Comparison of ENCODE assay signal across 12 mouse cellular contexts in genomic region chr1:139314297-139314874, GRCm38 (mm10).
DNase-seq lines count a peak whose midpoint lies in the region; ATAC-seq lines count a peak whose summit lies in the region.
"Had no signal": no experiment of that assay in that cellular context is flagged by ENCODE, and none has a peak within 500 bp of the region (broad histone marks: within the 10 kb centered on the region; RNA-seq: fewer than 3 reads in every experiment).

No protein-coding gene starts in this region.

- H3K9ac ChIP-seq in kidney, embryonic 16.5 days (replicated peaks; ENCODE audit: low read length) = no peak overlapping the region
- no peak overlapping the region for H3K9ac ChIP-seq in midbrain, embryonic 15.5 days

- H3K4me2 ChIP-seq in kidney, embryonic 16.5 days (replicated peaks; ENCODE audit: low read depth, low read length) = no peak overlapping the region
- no peak overlapping the region for H3K4me2 ChIP-seq in midbrain, embryonic 15.5 days

- no peak overlapping the region for H3K4me3 ChIP-seq in kidney, embryonic 16.5 days (ENCODE audit: low read length)
- no peak overlapping the region for H3K4me3 ChIP-seq in midbrain, embryonic 15.5 days

- 86% methylated on average over 4 of the region's 4 CpGs for WGBS in kidney, embryonic 16.5 days
- WGBS in midbrain, embryonic 15.5 days = 80% methylated on average over 4 of the region's 4 CpGs

- no peak overlapping the region for H3K27ac ChIP-seq in kidney, embryonic 16.5 days (ENCODE audit: low read length)
- no peak overlapping the region for H3K27ac ChIP-seq in midbrain, embryonic 15.5 days

- 0 out of 2 replicates have a peak, but pooled peaks cover 3% of the 10 kb centered on the region for H3K9me3 ChIP-seq in kidney, embryonic 16.5 days (ENCODE audit: low read length)
- no peaks in the 10 kb centered on the region for H3K9me3 ChIP-seq in midbrain, embryonic 15.5 days

- peak; percentile 6 to 16 for DNase-seq in cerebellum, postnatal 14 days
- DNase-seq in cerebellum, postnatal 25 days = no peak
- DNase-seq in kidney, adult 8-10 months = peak; percentile 4 to 13
- DNase-seq in brain, adult 2 months (ENCODE audit: low read depth, low spot score) = peak; percentile 19
- DNase-seq in thymus, postnatal 25 days = no peak
- DNase-seq: adrenal gland, adult 8-10 months; cerebellum, postnatal 36 days; gastrocnemius, postnatal 10 days; lung, postnatal 4 days had no signal

- H3K4me1 ChIP-seq in kidney, embryonic 16.5 days (ENCODE audit: insufficient read depth, low read length) = no peaks in the 10 kb centered on the region
- no peaks in the 10 kb centered on the region for H3K4me1 ChIP-seq in midbrain, embryonic 15.5 days

- ATAC-seq in kidney, embryonic 16.5 days (ENCODE audit: low FRiP score, low TSS enrichment) = no peak
- ATAC-seq in midbrain, embryonic 15.5 days (replicated peaks) = peak; percentile 62; the same call in 1 of the 2 replicates
- ATAC-seq in erythroblast, adult 5-6 weeks (replicated peaks; ENCODE audit: low FRiP score, poor library complexity, severe bottlenecking) = no peak

- no peaks in the 10 kb centered on the region for H3K27me3 ChIP-seq in kidney, embryonic 16.5 days (ENCODE audit: insufficient read depth, low read length)
- H3K27me3 ChIP-seq in midbrain, embryonic 15.5 days (replicated peaks) = no peaks in the 10 kb centered on the region

- no peaks in the 10 kb centered on the region for H3K36me3 ChIP-seq in kidney, embryonic 16.5 days (ENCODE audit: insufficient read depth, low read length)
- H3K36me3 ChIP-seq in midbrain, embryonic 15.5 days (replicated peaks) = no peaks in the 10 kb centered on the region

Comparison
In these comparisons a context has a peak if more than half of its experiments do, and no peak if none do; other contexts are left out.
1. DNase-seq: peak in cerebellum, postnatal 14 days (2 of 2), kidney, adult 8-10 months (2 of 2) and brain, adult 2 months (single experiment); none in cerebellum, postnatal 25 days (0 of 2) and thymus, postnatal 25 days (single experiment).